Mouse (Mus musculus) stomach, embryonic 16.5 days (tissue): ENCODE results near the gene Cks1b. TPM values are rescaled to one million over a fixed set of nuclear protein-coding genes. Genes with fewer than 3 reads are reported as not detected.

Experiments
- ATAC-seq: fragments of 200-750 bp; cut with Nextera tagmentation; 2 replicates; pipeline ENCODE4 v1.8.0; 2017; ENCODE audit warnings: moderate number of reproducible peaks, moderate TSS enrichment; ENCODE audit not compliant: insufficient read depth, low FRiP score
- H3K27ac ChIP-seq: fragments of 300-500 bp; sonication (generic); 2 replicates; pipeline ENCODE4 v1.5.1; 2014; ENCODE audit warnings: low read length
- H3K27me3 ChIP-seq: fragments of 300-500 bp; sonication (generic); 2 replicates; pipeline ENCODE4 v1.6.1; 2014; ENCODE audit warnings: low read length, control low read depth, mixed read lengths; ENCODE audit not compliant: control insufficient read depth, insufficient read depth
- H3K36me3 ChIP-seq: fragments of 300-500 bp; sonication (generic); 2 replicates; pipeline ENCODE4 v1.6.1; 2014; ENCODE audit warnings: low read length; ENCODE audit not compliant: control insufficient read depth, insufficient read depth
- H3K4me1 ChIP-seq: fragments of 300-500 bp; sonication (generic); 2 replicates; pipeline ENCODE4 v1.6.1; 2014; ENCODE audit warnings: low read length, control low read depth, mixed read lengths; ENCODE audit not compliant: control insufficient read depth, insufficient read depth
- H3K4me2 ChIP-seq: fragments of 300-500 bp; sonication (generic); 2 replicates; pipeline ENCODE4 v1.6.1; 2014; ENCODE audit warnings: low read depth, low read length, mixed read lengths
- H3K4me3 ChIP-seq: fragments of 300-500 bp; sonication (generic); replicated peaks from 2 replicates; pipeline ENCODE4 v1.5.1; 2014; ENCODE audit warnings: mild to moderate bottlenecking, low read length
- H3K9ac ChIP-seq: fragments of 300-500 bp; sonication (generic); 2 replicates; pipeline ENCODE4 v1.6.1; 2014; ENCODE audit warnings: low read length
- H3K9me3 ChIP-seq: fragments of 300-500 bp; sonication (generic); replicated peaks from 2 replicates; pipeline ENCODE4 v1.6.1; 2016; ENCODE audit warnings: low read length, control low read depth; ENCODE audit not compliant: control insufficient read depth
- WGBS: fragments of 180-500 bp; shearing (Covaris S2); extraction: QIAGEN DNeasy Blood & Tissue Kit; methylation state at CpG from one replicate; pipeline ENCODE4 v1.1.7; 2014; 5-methylcytosine and 5-hydroxymethylcytosine counted together
- polyA plus RNA-seq: library from polyadenylated mRNA; unstranded; fragments of >200 nt; fragmentation: Nextera tagmentation; extraction: Ambion mirVana; gene quantifications from 2 replicates; pipeline ENCODE4 v1.2.1, GENCODE M21; 2015

The Cks1b gene
- polyA plus RNA-seq = 322 and 323 TPM in 2 replicates

- H3K27me3 ChIP-seq = no peaks in the 10 kb centered on the region
- peak within 1 kb of the TSS; percentile 78 for H3K4me2 ChIP-seq
- H3K4me1 ChIP-seq = peaks cover 32% of the 10 kb centered on the region
- peak within 1 kb of the TSS; percentile 79 for H3K9ac ChIP-seq
- peak; percentile 94 for ATAC-seq
- H3K4me3 ChIP-seq = peak within 1 kb of the TSS; percentile 70
- peaks cover 18% of the 10 kb centered on the region for H3K36me3 ChIP-seq
- H3K27ac ChIP-seq = peak within 1 kb of the TSS; percentile 99
- WGBS = under 1% methylated on average over 39 of the region's 39 CpGs
- H3K9me3 ChIP-seq = no peaks in the 10 kb centered on the region
Measured at GRCm38 (mm10) chr3:89418170-89418860, at the start of gene Cks1b, which contains the start of gene Shc1. Gene Cks1b (minus strand): TSS chr3:89418383. Gene Shc1 (plus strand): TSS chr3:89418443.

GRCm38 (mm10) chr3:89458965-89459807 lies 41.0 kb upstream of the Cks1b start:
- H3K27ac ChIP-seq = peak overlapping the region; percentile 94

GRCm38 (mm10) chr3:89458372-89458964 lies 40.3 kb upstream of the Cks1b start:
- Histone ChIP-seq H3K27me3 (no peaks in the 10 kb centered on the region), H3K27ac (peak overlapping the region; percentile 94), H3K9ac (peak overlapping the region; percentile 89), H3K4me3 (peak overlapping the region; percentile 83), H3K36me3 (no peaks in the 10 kb centered on the region), H3K9me3 (no peaks in the 10 kb centered on the region), H3K4me1 (peaks cover 18% of the 10 kb centered on the region), H3K4me2 (peak overlapping the region; percentile 79)
- ATAC-seq = peak; percentile 65
- 39% methylated on average over 13 of the region's 13 CpGs for WGBS

More at GRCm38 (mm10) chr3:89458965-89459807, 41.0 kb upstream of the Cks1b start:
- H3K36me3 ChIP-seq = no peaks in the 10 kb centered on the region
- no peaks in the 10 kb centered on the region for H3K9me3 ChIP-seq
- WGBS = under 1% methylated on average over 33 of the region's 36 CpGs
- H3K4me2 ChIP-seq = peak overlapping the region; percentile 79
- ATAC-seq = peak; percentile 92
- H3K4me1 ChIP-seq = peaks cover 18% of the 10 kb centered on the region
- H3K9ac ChIP-seq = peak overlapping the region; percentile 89
- no peaks in the 10 kb centered on the region for H3K27me3 ChIP-seq
- H3K4me3 ChIP-seq = peak overlapping the region; percentile 83

- no peak overlapping the region for H3K4me2 ChIP-seq
- H3K4me3 ChIP-seq = no peak overlapping the region
- H3K4me1 ChIP-seq = peaks cover 18% of the 10 kb centered on the region
- ATAC-seq = no peak
- H3K27me3 ChIP-seq = no peaks in the 10 kb centered on the region
- no peaks in the 10 kb centered on the region for H3K9me3 ChIP-seq
- H3K36me3 ChIP-seq = no peaks in the 10 kb centered on the region
- H3K9ac ChIP-seq = no peak overlapping the region
- no peak overlapping the region for H3K27ac ChIP-seq
- WGBS = 34% methylated on average over 10 of the region's 10 CpGs
Measured at GRCm38 (mm10) chr3:89456726-89457665, 38.8 kb upstream of the Cks1b start.

- Histone ChIP-seq H3K27me3 (no peaks in the 10 kb centered on the region), H3K4me3 (no peak overlapping the region), H3K9me3 (no peaks in the 10 kb centered on the region), H3K4me1 (peaks cover 18% of the 10 kb centered on the region), H3K27ac (no peak overlapping the region), H3K36me3 (no peaks in the 10 kb centered on the region), H3K4me2 (no peak overlapping the region), H3K9ac (no peak overlapping the region)
- 90% methylated on average over 1 of the region's 1 CpGs for WGBS
- no peak for ATAC-seq
Measured at GRCm38 (mm10) chr3:89455786-89456285, 37.7 kb upstream of the Cks1b start.

- H3K27me3 ChIP-seq = no peaks in the 10 kb centered on the region
- no peak within 1 kb of the TSS; the same call in 1 of the 2 replicates for H3K4me2 ChIP-seq
- 53% methylated on average over 10 of the region's 10 CpGs for WGBS
- no peak within 1 kb of the TSS for H3K27ac ChIP-seq
- H3K4me3 ChIP-seq = no peak within 1 kb of the TSS
- H3K36me3 ChIP-seq = no peaks in the 10 kb centered on the region
- no peaks in the 10 kb centered on the region for H3K9me3 ChIP-seq
- peaks cover 10% of the 10 kb centered on the region; the same call in 1 of the 2 replicates for H3K4me1 ChIP-seq
- H3K9ac ChIP-seq = peak within 1 kb of the TSS; percentile 22; the same call in 1 of the 2 replicates
- ATAC-seq = no peak
Measured at GRCm38 (mm10) chr3:89454401-89455177, 36.4 kb upstream of the Cks1b start, which contains the start of gene Pmvk. Gene Pmvk (plus strand): TSS chr3:89454541.

GRCm38 (mm10) chr3:89451916-89452315 lies 33.7 kb upstream of the Cks1b start:
- H3K9me3 ChIP-seq = no peaks in the 10 kb centered on the region
- H3K4me1 ChIP-seq = peaks cover 12% of the 10 kb centered on the region; the same call in 1 of the 2 replicates
- no peaks in the 10 kb centered on the region for H3K27me3 ChIP-seq
- H3K27ac ChIP-seq = no peak overlapping the region
- WGBS = 76% methylated on average over 1 of the region's 1 CpGs
- no peak overlapping the region for H3K9ac ChIP-seq
- no peak for ATAC-seq
- no peak overlapping the region for H3K4me3 ChIP-seq
- H3K4me2 ChIP-seq = no peak overlapping the region
- no peaks in the 10 kb centered on the region for H3K36me3 ChIP-seq
